Mouse (Mus musculus) adrenal gland (tissue): ENCODE data around the gene Slc24a4.

Experiments used
- intact Hi-C: fragments of 180-260 bp; cut with DNase I; formaldehyde crosslinking; loops from one replicate; pipeline ENCODE4 v1.15.1; 2025

Gene Slc24a4

GRCm38 (mm10) chr12:102284267-102284610, 155.7 kb downstream of the Slc24a4 start:
- intact Hi-C loops, result no loop called here

GRCm38 (mm10) chr12:102284618-102285159, 156.2 kb downstream of the Slc24a4 start:
- intact Hi-C loops, result no loop called here

- intact Hi-C loops, result no loop called here
Observed at GRCm38 (mm10) chr12:102285318-102285717, 156.8 kb downstream of the Slc24a4 start.

GRCm38 (mm10) chr12:102285779-102286178, 157.2 kb downstream of the Slc24a4 start:
- intact Hi-C loops, result no loop called here

GRCm38 (mm10) chr12:102286681-102287414, 158.3 kb downstream of the Slc24a4 start:
- intact Hi-C loops, result no loop called here

- intact Hi-C loops, result no loop called here
Observed at GRCm38 (mm10) chr12:102287904-102288602, 159.5 kb downstream of the Slc24a4 start.

- intact Hi-C loops, result no loop called here
Observed at GRCm38 (mm10) chr12:102288846-102289245, 160.3 kb downstream of the Slc24a4 start.

GRCm38 (mm10) chr12:102289568-102289967, 161.0 kb downstream of the Slc24a4 start:
- intact Hi-C loops, result no loop called here

GRCm38 (mm10) chr12:102290662-102291061, 162.1 kb downstream of the Slc24a4 start:
- intact Hi-C loops, result no loop called here

GRCm38 (mm10) chr12:102291686-102292085, 163.2 kb downstream of the Slc24a4 start:
- intact Hi-C loops, result no loop called here

GRCm38 (mm10) chr12:102292501-102293215, 164.1 kb downstream of the Slc24a4 start:
- intact Hi-C loops, result no loop called here

- intact Hi-C loops, result no loop called here
Observed at GRCm38 (mm10) chr12:102294634-102295033, 166.1 kb downstream of the Slc24a4 start.

- intact Hi-C loops, result no loop called here
Observed at GRCm38 (mm10) chr12:102295230-102295629, 166.7 kb downstream of the Slc24a4 start.

GRCm38 (mm10) chr12:102295662-102296061, 167.1 kb downstream of the Slc24a4 start:
- intact Hi-C loops, result no loop called here

- intact Hi-C loops, result no loop called here
Observed at GRCm38 (mm10) chr12:102296361-102296760, 167.8 kb downstream of the Slc24a4 start.

GRCm38 (mm10) chr12:102296967-102297366, 168.4 kb downstream of the Slc24a4 start:
- intact Hi-C loops, result no loop called here

GRCm38 (mm10) chr12:102299209-102299608, 170.7 kb downstream of the Slc24a4 start:
- intact Hi-C loops, result no loop called here

- intact Hi-C loops, result no loop called here
Observed at GRCm38 (mm10) chr12:102301585-102301984, 173.1 kb downstream of the Slc24a4 start.

GRCm38 (mm10) chr12:102302322-102302721, 173.8 kb downstream of the Slc24a4 start:
- intact Hi-C loops, result no loop called here

- intact Hi-C loops, result no loop called here
Observed at GRCm38 (mm10) chr12:102302831-102303351, 174.4 kb downstream of the Slc24a4 start.

GRCm38 (mm10) chr12:102303867-102304266, 175.3 kb downstream of the Slc24a4 start:
- intact Hi-C loops, result no loop called here
